ENCODE assay signal across 12 mouse cellular contexts in the genomic region with DNA sequence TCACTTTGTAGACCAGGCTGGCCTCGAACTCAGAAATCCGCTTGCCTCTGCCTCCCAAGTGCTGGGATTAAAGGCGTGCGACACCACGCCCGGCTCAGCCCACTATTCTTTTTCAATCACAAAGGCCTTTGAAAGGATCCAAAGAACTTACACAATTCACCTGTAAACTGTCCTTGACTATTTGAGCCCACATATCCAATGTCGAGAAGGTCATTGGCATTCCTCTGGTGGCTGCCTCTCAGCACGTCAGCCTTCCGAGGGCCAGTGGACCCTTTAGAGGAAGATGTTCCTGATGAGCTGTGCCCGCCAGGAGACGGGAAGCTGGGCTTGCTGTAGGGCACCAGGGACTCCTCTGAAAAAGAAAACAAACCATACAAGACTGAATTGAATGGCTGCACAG.
"Had no signal": no experiment of that assay in that cellular context is flagged by ENCODE, and none has a peak within 500 bp of the region (broad histone marks: within the 10 kb centered on the region; RNA-seq: fewer than 3 reads in every experiment).

No protein-coding gene starts in this region.

- DNase-seq: gastrocnemius, adult 2 months; gastrocnemius, postnatal 10 days; gastrocnemius, postnatal 25 days; heart, adult 18-20 months; heart, postnatal 10 days; kidney, adult 18-20 months; kidney, adult 8-10 months; kidney, postnatal 10 days; kidney, postnatal 25 days; kidney, postnatal 4 days; liver; liver, embryonic 13.5 days had no signal
